Mouse (Mus musculus): Measurements from ENCODE around the gene Sez6l. TPM values are rescaled to one million over a fixed set of nuclear protein-coding genes. Genes with fewer than 3 reads are reported as not detected.

Gene Sez6l
- polyA plus RNA-seq, 2 experiments from 2014 or later: not detected

GRCm38 (mm10) chr5:112382641-112383330 lies 194.2 kb downstream of the Sez6l start:
- no peak for ATAC-seq

- no peak for ATAC-seq
These were observed 194.9 kb downstream of the Sez6l start for GRCm38 (mm10) chr5:112382042-112382441.

- ATAC-seq: no peak
These were observed 195.8 kb downstream of the Sez6l start for GRCm38 (mm10) chr5:112381154-112381553.

GRCm38 (mm10) chr5:112378716-112379115 lies 198.3 kb downstream of the Sez6l start:
- no peak for ATAC-seq

GRCm38 (mm10) chr5:112377380-112377779 lies 199.6 kb downstream of the Sez6l start:
- ATAC-seq: peak; percentile 72

GRCm38 (mm10) chr5:112376111-112376510 lies 200.9 kb downstream of the Sez6l start:
- ATAC-seq: no peak

- ATAC-seq: no peak
These were observed 205.1 kb downstream of the Sez6l start for GRCm38 (mm10) chr5:112371933-112372332.

- no peak for ATAC-seq
These were observed 206.7 kb downstream of the Sez6l start for GRCm38 (mm10) chr5:112370236-112370813.

- ATAC-seq: no peak
These were observed 207.7 kb downstream of the Sez6l start for GRCm38 (mm10) chr5:112369326-112369725.

Other genes with a start within 250 kb of the Sez6l start
- 1 to 10 TPM; 1.5 to 2.7 TPM for gene Srrd, start 234.1 kb downstream of the Sez6l start, polyA plus RNA-seq (2017; shearing (Covaris generic))
- 10 to 100 TPM; 15.2 to 18.3 TPM for gene Hps4, start 234.1 kb downstream of the Sez6l start, polyA plus RNA-seq (2017; shearing (Covaris generic))
- not detected for gene Gm6583, start 221.2 kb downstream of the Sez6l start, polyA plus RNA-seq (2017; shearing (Covaris generic))
- not detected for gene Asphd2, start 182.3 kb downstream of the Sez6l start, polyA plus RNA-seq (2017; shearing (Covaris generic))
- not detected for gene Gm6588, start 127.8 kb downstream of the Sez6l start, polyA plus RNA-seq (2017; shearing (Covaris generic))

Measured in activated CD4-positive, CD25-positive, alpha-beta regulatory T cell, adult 4 months (primary cell).